Mouse (Mus musculus): ENCODE measurements around the gene Gm10778. TPM values are rescaled to one million over a fixed set of nuclear protein-coding genes. Genes with fewer than 3 reads are reported as not detected.
"Not testable (repeated sequence)": the region's sequence is repeated elsewhere in the genome, so short reads cannot be mapped to it uniquely, and the experiment has no call there.

The Gm10778 gene
- polyA plus RNA-seq, 1 experiment from 2014 or later = 6.3 TPM

DNA sequence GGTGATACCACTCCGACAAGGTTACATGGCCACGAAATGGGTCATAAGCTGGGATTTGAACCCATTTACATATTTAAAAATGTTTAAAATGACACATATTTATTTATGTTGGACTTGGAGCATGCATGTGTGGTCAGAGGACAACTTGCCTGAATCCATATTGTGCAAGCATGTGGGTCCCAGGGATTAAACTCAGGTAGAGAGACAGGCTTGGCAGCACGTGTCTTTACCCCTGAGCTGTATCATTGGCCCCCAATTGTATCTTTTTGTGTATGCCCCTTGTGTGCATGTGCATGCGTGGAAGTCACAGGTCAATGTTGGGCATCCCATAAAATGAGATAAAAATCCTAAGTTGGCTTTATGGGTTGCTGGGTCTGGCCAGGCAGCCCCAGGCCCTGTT, 3.5 kb upstream of the Gm10778 start:
- H3K9ac ChIP-seq (replicated peaks; ENCODE audit: low read depth, low read length) = no peak overlapping the region
- H3K4me3 ChIP-seq (ENCODE audit: low read depth, low read length) = no peak overlapping the region
- no peak overlapping the region for H3K4me2 ChIP-seq (replicated peaks; ENCODE audit: low read depth, low read length)
- H3K36me3 ChIP-seq (ENCODE audit: control insufficient read depth, insufficient read depth, low read length) = no peaks in the 10 kb centered on the region
- H3K4me1 ChIP-seq (ENCODE audit: control insufficient read depth, insufficient read depth, low read length) = peaks cover 10% of the 10 kb centered on the region
- WGBS = 90% methylated on average over 4 of the region's 4 CpGs
- ATAC-seq (ENCODE audit: insufficient number of reproducible peaks, insufficient read depth, low FRiP score, low read depth) = no peak
- no peaks in the 10 kb centered on the region for H3K9me3 ChIP-seq (ENCODE audit: control insufficient read depth, low read depth, low read length)
- H3K27ac ChIP-seq (ENCODE audit: low read length) = no peak overlapping the region
- no peaks in the 10 kb centered on the region for H3K27me3 ChIP-seq (ENCODE audit: control insufficient read depth, insufficient read depth, low read length)

DNA sequence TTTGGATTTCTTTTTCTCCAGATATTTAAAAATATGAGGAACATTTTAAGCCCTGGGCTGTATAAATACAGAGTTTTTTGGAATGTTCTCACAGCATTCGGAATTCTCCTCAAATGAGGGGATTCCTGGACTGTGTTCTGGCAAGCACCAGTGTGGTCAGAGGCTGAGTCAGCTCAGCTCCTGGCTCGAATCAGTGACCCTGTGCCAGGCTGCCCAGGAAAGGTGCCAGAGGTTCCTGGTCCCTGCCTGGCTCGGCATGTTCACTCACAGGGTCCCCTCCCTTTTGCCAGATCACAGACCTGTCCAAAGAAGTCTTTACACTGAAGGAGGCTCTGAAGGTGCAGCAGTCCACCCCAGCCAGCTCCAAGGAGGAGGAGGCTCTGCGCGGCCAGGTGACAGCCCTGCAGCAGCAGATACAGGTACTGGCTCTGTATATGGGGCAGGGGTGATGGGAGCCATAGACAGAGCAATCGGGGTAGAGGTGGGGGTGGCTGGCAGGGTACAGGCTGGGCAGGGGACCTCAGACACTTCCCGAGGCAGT, 2.8 kb upstream of the Gm10778 start:
- peaks cover 10% of the 10 kb centered on the region for H3K4me1 ChIP-seq (ENCODE audit: control insufficient read depth, insufficient read depth, low read length)
- H3K9ac ChIP-seq (replicated peaks; ENCODE audit: low read depth, low read length) = no peak overlapping the region
- no peak overlapping the region for H3K4me2 ChIP-seq (replicated peaks; ENCODE audit: low read depth, low read length)
- no peaks in the 10 kb centered on the region for H3K36me3 ChIP-seq (ENCODE audit: control insufficient read depth, insufficient read depth, low read length)
- ATAC-seq (ENCODE audit: insufficient number of reproducible peaks, insufficient read depth, low FRiP score, low read depth) = no peak
- no peaks in the 10 kb centered on the region for H3K27me3 ChIP-seq (ENCODE audit: control insufficient read depth, insufficient read depth, low read length)
- 80% methylated on average over 7 of the region's 7 CpGs for WGBS
- no peak overlapping the region for H3K27ac ChIP-seq (ENCODE audit: low read length)
- no peak overlapping the region for H3K4me3 ChIP-seq (ENCODE audit: low read depth, low read length)
- peaks cover 2% of the 10 kb centered on the region; the same call in 1 of the 2 replicates for H3K9me3 ChIP-seq (ENCODE audit: control insufficient read depth, low read depth, low read length)

GRCm38 (mm10) chr10:81655178-81655577, 6.3 kb downstream of the Gm10778 start:
- H3K4me2 ChIP-seq (replicated peaks; ENCODE audit: low read depth, low read length) = no peak overlapping the region
- H3K27ac ChIP-seq (ENCODE audit: low read length) = no peak overlapping the region
- no peak for ATAC-seq (ENCODE audit: insufficient number of reproducible peaks, insufficient read depth, low FRiP score, low read depth)
- no peak overlapping the region for H3K4me3 ChIP-seq (ENCODE audit: low read depth, low read length)
- H3K9me3 ChIP-seq (ENCODE audit: control insufficient read depth, low read depth, low read length) = peaks cover 40% of the 10 kb centered on the region; the same call in 1 of the 2 replicates
- no peaks in the 10 kb centered on the region for H3K36me3 ChIP-seq (ENCODE audit: control insufficient read depth, insufficient read depth, low read length)
- H3K9ac ChIP-seq (replicated peaks; ENCODE audit: low read depth, low read length) = no peak overlapping the region
- H3K4me1 ChIP-seq (ENCODE audit: control insufficient read depth, insufficient read depth, low read length) = no peaks in the 10 kb centered on the region
- no peaks in the 10 kb centered on the region for H3K27me3 ChIP-seq (ENCODE audit: control insufficient read depth, insufficient read depth, low read length)
- WGBS = 93% methylated on average over 10 of the region's 10 CpGs

DNA sequence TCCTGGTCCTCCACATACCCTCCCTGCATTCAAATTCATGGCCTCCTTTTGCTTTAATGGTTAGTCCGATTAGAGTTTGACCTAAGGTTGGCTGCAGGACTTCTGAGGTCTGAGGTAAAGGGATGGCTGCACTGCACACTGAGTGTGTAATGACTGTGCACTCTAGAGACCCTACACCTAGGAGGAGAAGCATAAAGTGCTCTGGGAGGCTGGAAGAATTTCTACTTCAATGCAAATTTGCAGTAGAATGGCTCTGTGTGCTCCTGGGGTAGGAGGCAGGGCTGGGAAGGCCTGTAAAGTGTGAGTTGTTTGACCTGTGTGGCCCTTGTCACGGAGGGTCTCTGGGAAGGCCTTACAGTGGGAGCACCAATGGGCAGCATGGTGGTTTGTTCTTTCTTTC, 7.3 kb downstream of the Gm10778 start:
- Histone ChIP-seq H3K9ac (replicated peaks; ENCODE audit: low read depth, low read length) (no peak overlapping the region), H3K9me3 (ENCODE audit: control insufficient read depth, low read depth, low read length) (peaks cover 39% of the 10 kb centered on the region; the same call in 1 of the 2 replicates), H3K4me3 (ENCODE audit: low read depth, low read length) (no peak overlapping the region), H3K4me2 (replicated peaks; ENCODE audit: low read depth, low read length) (no peak overlapping the region), H3K27me3 (ENCODE audit: control insufficient read depth, insufficient read depth, low read length) (no peaks in the 10 kb centered on the region), H3K27ac (ENCODE audit: low read length) (no peak overlapping the region), H3K4me1 (ENCODE audit: control insufficient read depth, insufficient read depth, low read length) (no peaks in the 10 kb centered on the region), H3K36me3 (ENCODE audit: control insufficient read depth, insufficient read depth, low read length) (no peaks in the 10 kb centered on the region)
- 91% methylated on average over 2 of the region's 2 CpGs for WGBS
- ATAC-seq (ENCODE audit: insufficient number of reproducible peaks, insufficient read depth, low FRiP score, low read depth) = no peak

DNA sequence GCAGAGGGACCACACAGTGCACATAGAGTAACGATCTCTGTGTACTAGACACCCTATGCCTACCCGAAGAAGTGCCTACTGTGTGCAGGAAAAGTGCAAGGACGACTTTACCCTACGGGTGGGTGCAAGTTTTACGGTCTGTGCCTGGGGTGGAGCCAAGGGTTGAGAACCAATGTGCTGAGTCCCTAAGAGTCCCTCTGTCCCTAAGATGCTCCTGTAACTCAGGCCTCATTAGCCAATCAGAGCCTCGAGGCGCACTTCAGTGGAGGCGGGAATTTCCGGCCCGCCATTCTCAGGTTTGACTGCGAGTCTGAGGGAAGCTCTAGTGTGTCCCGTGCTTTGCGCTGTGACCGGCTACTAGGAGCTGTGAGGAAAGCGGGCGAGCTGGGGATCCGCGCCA, 38.3 kb downstream of the Gm10778 start:
- not testable (repeated sequence) for H3K9me3 ChIP-seq (ENCODE audit: control insufficient read depth, low read depth, low read length); H3K27me3 ChIP-seq (ENCODE audit: control insufficient read depth, insufficient read depth, low read length); H3K9ac ChIP-seq (replicated peaks; ENCODE audit: low read depth, low read length); ATAC-seq (ENCODE audit: insufficient number of reproducible peaks, insufficient read depth, low FRiP score, low read depth); H3K4me3 ChIP-seq (ENCODE audit: low read depth, low read length); H3K4me1 ChIP-seq (ENCODE audit: control insufficient read depth, insufficient read depth, low read length); H3K27ac ChIP-seq (ENCODE audit: low read length); H3K4me2 ChIP-seq (replicated peaks; ENCODE audit: low read depth, low read length); H3K36me3 ChIP-seq (ENCODE audit: control insufficient read depth, insufficient read depth, low read length)
- no CpG with 5 or more reads among the region's 18 CpGs for WGBS

- WGBS = no CpG with 5 or more reads among the region's 46 CpGs
- H3K36me3 ChIP-seq (ENCODE audit: control insufficient read depth, insufficient read depth, low read length) = not testable (repeated sequence)
- peak; percentile 100 for ATAC-seq (ENCODE audit: insufficient number of reproducible peaks, insufficient read depth, low FRiP score, low read depth)
Measured at GRCm38 (mm10) chr10:81704531-81705301, 55.9 kb downstream of the Gm10778 start, which contains the start of gene Zfp433. TSS of gene Zfp433 (plus strand) at chr10:81704825.

More at GRCm38 (mm10) chr10:81704531-81705301, 55.9 kb downstream of the Gm10778 start, which contains the start of gene Zfp433:
- H3K9me3 ChIP-seq (ENCODE audit: control insufficient read depth, low read depth, low read length); H3K4me2 ChIP-seq (replicated peaks; ENCODE audit: low read depth, low read length); H3K9ac ChIP-seq (replicated peaks; ENCODE audit: low read depth, low read length); H3K4me3 ChIP-seq (ENCODE audit: low read depth, low read length); H3K27me3 ChIP-seq (ENCODE audit: control insufficient read depth, insufficient read depth, low read length); H3K27ac ChIP-seq (ENCODE audit: low read length); H3K4me1 ChIP-seq (ENCODE audit: control insufficient read depth, insufficient read depth, low read length): not testable (repeated sequence)

Other genes with a start within 250 kb of the Gm10778 start
- gene Nfic, start 193.4 kb upstream of the Gm10778 start, polyA plus RNA-seq (2014; fragmentation: Nextera tagmentation; extraction: Ambion mirVana) = 76.0 and 80.1 TPM in 2 replicates
- 1.7 and 2.2 TPM in 2 replicates for gene Celf5, start 166.3 kb upstream of the Gm10778 start, polyA plus RNA-seq (2014; fragmentation: Nextera tagmentation; extraction: Ambion mirVana)
- gene Ncln, start 152.7 kb upstream of the Gm10778 start, polyA plus RNA-seq (2014; fragmentation: Nextera tagmentation; extraction: Ambion mirVana) = 79.1 and 79.3 TPM in 2 replicates
- 0.41 and 0.72 TPM in 2 replicates for gene S1pr4, start 148.9 kb upstream of the Gm10778 start, polyA plus RNA-seq (2014; fragmentation: Nextera tagmentation; extraction: Ambion mirVana)
- gene Gna15, start 124.8 kb upstream of the Gm10778 start, polyA plus RNA-seq (2014; fragmentation: Nextera tagmentation; extraction: Ambion mirVana) = 3.6 and 7.4 TPM in 2 replicates
- gene Gna11, start 103.9 kb upstream of the Gm10778 start, polyA plus RNA-seq (2014; fragmentation: Nextera tagmentation; extraction: Ambion mirVana) = 86.2 and 89.3 TPM in 2 replicates
- gene Aes, start 89.6 kb upstream of the Gm10778 start, polyA plus RNA-seq (2014; fragmentation: Nextera tagmentation; extraction: Ambion mirVana) = 363 and 388 TPM in 2 replicates
- gene Tle2, start 74.5 kb upstream of the Gm10778 start, polyA plus RNA-seq (2014; fragmentation: Nextera tagmentation; extraction: Ambion mirVana) = 17.7 and 19.1 TPM in 2 replicates
- gene Tle6, start 48.0 kb upstream of the Gm10778 start, polyA plus RNA-seq (2014; fragmentation: Nextera tagmentation; extraction: Ambion mirVana) = 14.3 and 18.2 TPM in 2 replicates
- gene BC025920, start 42.8 kb upstream of the Gm10778 start, polyA plus RNA-seq (2014; fragmentation: Nextera tagmentation; extraction: Ambion mirVana) = 0.57 and 0.69 TPM in 2 replicates
- 33.4 and 43.4 TPM in 2 replicates for gene Sirt6, start 21.3 kb upstream of the Gm10778 start, polyA plus RNA-seq (2014; fragmentation: Nextera tagmentation; extraction: Ambion mirVana)
- gene Ankrd24, start 20.5 kb upstream of the Gm10778 start, polyA plus RNA-seq (2014; fragmentation: Nextera tagmentation; extraction: Ambion mirVana) = 7.8 and 9.1 TPM in 2 replicates
- gene Zfp433, start 55.8 kb downstream of the Gm10778 start, polyA plus RNA-seq (2014; fragmentation: Nextera tagmentation; extraction: Ambion mirVana) = 22.1 and 23.8 TPM in 2 replicates
- 13.9 and 15.3 TPM in 2 replicates for gene Gm3055, start 122.1 kb downstream of the Gm10778 start, polyA plus RNA-seq (2014; fragmentation: Nextera tagmentation; extraction: Ambion mirVana)
- gene Gm4767, start 163.1 kb downstream of the Gm10778 start, polyA plus RNA-seq (2014; fragmentation: Nextera tagmentation; extraction: Ambion mirVana) = 3.9 and 4.0 TPM in 2 replicates
- gene Gm32687, start 214.9 kb downstream of the Gm10778 start, polyA plus RNA-seq (2014; fragmentation: Nextera tagmentation; extraction: Ambion mirVana) = 12.4 and 13.6 TPM in 2 replicates

Data from stomach, embryonic 14.5 days (tissue).